In the genomic region with DNA sequence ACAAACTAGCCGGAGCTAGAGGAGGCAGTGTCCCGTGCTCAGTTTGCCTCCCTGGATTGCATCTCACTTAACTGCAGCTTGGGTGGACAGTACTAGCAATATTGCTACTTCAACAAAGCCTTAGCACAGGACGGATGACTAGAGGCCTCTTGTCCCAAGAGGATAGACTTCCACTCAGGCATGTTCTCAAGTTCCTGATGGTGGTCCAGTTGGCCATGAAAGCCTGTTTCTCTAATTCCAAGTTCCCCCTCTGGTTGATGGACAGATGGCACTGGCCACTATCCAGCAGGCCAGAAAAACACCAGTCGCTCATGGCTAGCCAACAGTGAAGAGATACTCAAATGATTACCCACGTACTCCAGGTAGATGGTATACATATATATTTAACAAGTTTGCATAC, we compare ENCODE assay signal across 14 mouse cellular contexts. TPM values are rescaled to one million over a fixed set of nuclear protein-coding genes. Genes with fewer than 3 reads are reported as not detected.
DNase-seq lines count a peak whose midpoint lies in the region; ATAC-seq and TF ChIP-seq lines count a peak whose summit lies in the region.
"Had no signal": no experiment of that assay in that cellular context is flagged by ENCODE, and none has a peak within 500 bp of the region (broad histone marks: within the 10 kb centered on the region; RNA-seq: fewer than 3 reads in every experiment).

No protein-coding gene starts in this region.

- no peaks in the 10 kb centered on the region for H3K79me2 ChIP-seq in myocyte (ENCODE audit: control insufficient read depth, insufficient read depth)

- no peaks in the 10 kb centered on the region for H3K9me3 ChIP-seq in forebrain, embryonic 15.5 days
- no peaks in the 10 kb centered on the region for H3K9me3 ChIP-seq in forebrain, embryonic 12.5 days
- no peaks in the 10 kb centered on the region for H3K9me3 ChIP-seq in midbrain, embryonic 13.5 days
- H3K9me3 ChIP-seq in midbrain, embryonic 11.5 days (ENCODE audit: control insufficient read depth, low read length) = no peaks in the 10 kb centered on the region
- no peaks in the 10 kb centered on the region for H3K9me3 ChIP-seq in forebrain, embryonic 16.5 days (ENCODE audit: control insufficient read depth, low read length)
- H3K9me3 ChIP-seq: neural tube, embryonic 12.5 days had no signal

- H3K9ac ChIP-seq in forebrain, embryonic 15.5 days (replicated peaks) = no peak overlapping the region
- no peak overlapping the region for H3K9ac ChIP-seq in forebrain, embryonic 12.5 days
- no peak overlapping the region for H3K9ac ChIP-seq in midbrain, embryonic 13.5 days (replicated peaks)
- no peak overlapping the region for H3K9ac ChIP-seq in midbrain, embryonic 11.5 days (ENCODE audit: low read length)
- H3K9ac ChIP-seq in forebrain, embryonic 16.5 days (replicated peaks; ENCODE audit: low read depth, low read length) = no peak overlapping the region
- H3K9ac ChIP-seq: neural tube, embryonic 12.5 days had no signal

- H3K36me3 ChIP-seq in forebrain, embryonic 15.5 days = peaks cover 16% of the 10 kb centered on the region
- H3K36me3 ChIP-seq in forebrain, embryonic 12.5 days (replicated peaks) = peaks cover 68% of the 10 kb centered on the region
- peaks cover 49% of the 10 kb centered on the region for H3K36me3 ChIP-seq in midbrain, embryonic 13.5 days
- H3K36me3 ChIP-seq in midbrain, embryonic 11.5 days (ENCODE audit: control insufficient read depth, insufficient read depth, low read length) = peaks cover 38% of the 10 kb centered on the region
- H3K36me3 ChIP-seq in forebrain, embryonic 16.5 days (ENCODE audit: control insufficient read depth, insufficient read depth) = 0 out of 2 replicates have a peak, but pooled peaks cover 4% of the 10 kb centered on the region
- H3K36me3 ChIP-seq in myocyte (ENCODE audit: control insufficient read depth, insufficient read depth) = peaks cover 20% of the 10 kb centered on the region

- H3K4me2 ChIP-seq in forebrain, embryonic 15.5 days (replicated peaks) = no peak overlapping the region
- H3K4me2 ChIP-seq in forebrain, embryonic 12.5 days = no peak overlapping the region
- H3K4me2 ChIP-seq in midbrain, embryonic 13.5 days (replicated peaks) = no peak overlapping the region
- H3K4me2 ChIP-seq in midbrain, embryonic 11.5 days = no peak overlapping the region
- no peak overlapping the region for H3K4me2 ChIP-seq in forebrain, embryonic 16.5 days (ENCODE audit: low read length)
- H3K4me2 ChIP-seq in myocyte (ENCODE audit: low read depth) = no peak overlapping the region
- H3K4me2 ChIP-seq: heart, embryonic 11.5 days; neural tube, embryonic 12.5 days had no signal

- no peak overlapping the region for H3ac ChIP-seq in myocyte (ENCODE audit: control insufficient read depth, insufficient read length)

- DNase-seq in midbrain, embryonic 11.5 days (ENCODE audit: low spot score, missing footprints) = no peak
- DNase-seq in spleen, adult 18-20 months = no peak
- DNase-seq: cerebellum, adult 2 months; heart, postnatal 10 days; kidney, adult 18-20 months; thymus, postnatal 14 days had no signal

- ATAC-seq in forebrain, embryonic 15.5 days (replicated peaks) = no peak
- no peak for ATAC-seq in forebrain, embryonic 12.5 days (ENCODE audit: low FRiP score)
- ATAC-seq in midbrain, embryonic 13.5 days = no peak
- ATAC-seq in midbrain, embryonic 11.5 days (ENCODE audit: low FRiP score) = no peak
- ATAC-seq in forebrain, embryonic 16.5 days = 0 out of 2 replicates have a peak, but pooled peaks have one; percentile 11

- 55% methylated on average over 5 of the region's 5 CpGs for WGBS in forebrain, embryonic 15.5 days
- 87% methylated on average over 5 of the region's 5 CpGs for WGBS in forebrain, embryonic 12.5 days
- 79% methylated on average over 5 of the region's 5 CpGs for WGBS in midbrain, embryonic 13.5 days
- 86% methylated on average over 5 of the region's 5 CpGs for WGBS in midbrain, embryonic 11.5 days
- WGBS in forebrain, embryonic 16.5 days = 49% methylated on average over 5 of the region's 5 CpGs

- no peak for TF ChIP-seq POLR2A in myocyte (IDR thresholded peaks at IDR 0.05; ENCODE audit: insufficient read length, low read depth)

- no peaks in the 10 kb centered on the region for H3K27me3 ChIP-seq in forebrain, embryonic 15.5 days
- no peaks in the 10 kb centered on the region for H3K27me3 ChIP-seq in forebrain, embryonic 12.5 days
- no peaks in the 10 kb centered on the region for H3K27me3 ChIP-seq in midbrain, embryonic 13.5 days
- no peaks in the 10 kb centered on the region for H3K27me3 ChIP-seq in midbrain, embryonic 11.5 days (ENCODE audit: control insufficient read depth, insufficient read depth, low read length)
- H3K27me3 ChIP-seq in forebrain, embryonic 16.5 days (replicated peaks; ENCODE audit: control insufficient read depth, insufficient read depth, low read length) = no peaks in the 10 kb centered on the region
- no peaks in the 10 kb centered on the region for H3K27me3 ChIP-seq in myocyte (ENCODE audit: control insufficient read depth, insufficient read depth, insufficient read length)
- H3K27me3 ChIP-seq: neural tube, embryonic 12.5 days had no signal

- H3K4me1 ChIP-seq in forebrain, embryonic 15.5 days = peaks cover 44% of the 10 kb centered on the region
- H3K4me1 ChIP-seq in forebrain, embryonic 12.5 days = peaks cover 19% of the 10 kb centered on the region
- peaks cover 10% of the 10 kb centered on the region for H3K4me1 ChIP-seq in midbrain, embryonic 13.5 days (replicated peaks)
- no peaks in the 10 kb centered on the region for H3K4me1 ChIP-seq in midbrain, embryonic 11.5 days (ENCODE audit: control insufficient read depth, insufficient read depth, low read length)
- H3K4me1 ChIP-seq in forebrain, embryonic 16.5 days (replicated peaks; ENCODE audit: control insufficient read depth, insufficient read depth, low read length) = peaks cover 38% of the 10 kb centered on the region
- H3K4me1 ChIP-seq: neural tube, embryonic 12.5 days had no signal

- peak overlapping the region; percentile 89 for H3K27ac ChIP-seq in forebrain, embryonic 15.5 days (replicated peaks)
- no peak overlapping the region for H3K27ac ChIP-seq in forebrain, embryonic 12.5 days
- H3K27ac ChIP-seq in midbrain, embryonic 13.5 days = 0 out of 2 replicates have a peak overlapping the region, but pooled peaks have one; percentile 51
- no peak overlapping the region for H3K27ac ChIP-seq in midbrain, embryonic 11.5 days (ENCODE audit: low read depth, low read length)
- peak overlapping the region; percentile 73 for H3K27ac ChIP-seq in forebrain, embryonic 16.5 days (ENCODE audit: low read length)
- H3K27ac ChIP-seq: kidney, postnatal 0 days; neural tube, embryonic 12.5 days had no signal

- H3K4me3 ChIP-seq in forebrain, embryonic 15.5 days = no peak overlapping the region
- no peak overlapping the region for H3K4me3 ChIP-seq in forebrain, embryonic 12.5 days (replicated peaks)
- no peak overlapping the region for H3K4me3 ChIP-seq in midbrain, embryonic 13.5 days (replicated peaks)
- H3K4me3 ChIP-seq in midbrain, embryonic 11.5 days (ENCODE audit: low read depth, low read length) = no peak overlapping the region
- H3K4me3 ChIP-seq in forebrain, embryonic 16.5 days (replicated peaks; ENCODE audit: low read length) = no peak overlapping the region
- H3K4me3 ChIP-seq in myocyte = no peak overlapping the region
- H3K4me3 ChIP-seq: neural tube, embryonic 12.5 days had no signal

TF ChIP-seq in myocyte, 11 proteins besides CTCF, POLR2A, EP300 and RAD21:
- TF ChIP-seq CEBPB (IDR thresholded peaks at IDR 0.05; ENCODE audit: insufficient read depth, poor library complexity, severe bottlenecking) = no peak
- TF ChIP-seq POLR2AphosphoS2 (IDR thresholded peaks at IDR 0.05; ENCODE audit: insufficient read length, low read depth) = peak; percentile 32
TF ChIP-seq in myocyte: peak in this region for 1.

RNA-seq across cellular contexts. Expression of gene Fam210b, which starts 10.5 kb away (rescaled TPM):
- polyA plus RNA-seq in forebrain, embryonic 15.5 days (2015; fragmentation: Nextera tagmentation; extraction: Ambion mirVana) = 75.9 and 76.8 TPM in 2 replicates
- polyA plus RNA-seq in forebrain, embryonic 12.5 days (2016; fragmentation: Nextera tagmentation; extraction: Ambion mirVana) = 22.4 and 24.1 TPM in 2 replicates
- polyA plus RNA-seq in midbrain, embryonic 13.5 days (2015; fragmentation: Nextera tagmentation; extraction: Ambion mirVana) = 24.4 and 30.2 TPM in 2 replicates
- 32.2 and 33.0 TPM in 2 replicates for polyA plus RNA-seq in midbrain, embryonic 11.5 days (2014; fragmentation: Nextera tagmentation; extraction: Ambion mirVana)
- polyA plus RNA-seq in forebrain, embryonic 16.5 days (2015; fragmentation: Nextera tagmentation; extraction: Ambion mirVana) = 77.9 and 93.9 TPM in 2 replicates
- polyA plus RNA-seq in myocyte (2012; fragmentation: generic; extraction: Trizol) = 3.9 TPM

RNA-seq across cellular contexts. Expression of gene Aurka, which starts 14.5 kb away (rescaled TPM):
- 47.7 and 55.4 TPM in 2 replicates for polyA plus RNA-seq in forebrain, embryonic 15.5 days (2015; fragmentation: Nextera tagmentation; extraction: Ambion mirVana)
- polyA plus RNA-seq in forebrain, embryonic 12.5 days (2016; fragmentation: Nextera tagmentation; extraction: Ambion mirVana) = 136 and 146 TPM in 2 replicates
- 42.1 and 43.3 TPM in 2 replicates for polyA plus RNA-seq in midbrain, embryonic 13.5 days (2015; fragmentation: Nextera tagmentation; extraction: Ambion mirVana)
- polyA plus RNA-seq in midbrain, embryonic 11.5 days (2014; fragmentation: Nextera tagmentation; extraction: Ambion mirVana) = 163 and 169 TPM in 2 replicates
- polyA plus RNA-seq in forebrain, embryonic 16.5 days (2015; fragmentation: Nextera tagmentation; extraction: Ambion mirVana) = 38.3 and 45.3 TPM in 2 replicates
- polyA plus RNA-seq in myocyte (2012; fragmentation: generic; extraction: Trizol) = 46.9 TPM

RNA-seq across cellular contexts. Expression of gene Cstf1, which starts 14.6 kb away (rescaled TPM):
- 30.8 and 35.8 TPM in 2 replicates for polyA plus RNA-seq in forebrain, embryonic 15.5 days (2015; fragmentation: Nextera tagmentation; extraction: Ambion mirVana)
- polyA plus RNA-seq in forebrain, embryonic 12.5 days (2016; fragmentation: Nextera tagmentation; extraction: Ambion mirVana) = 44.1 and 45.4 TPM in 2 replicates
- polyA plus RNA-seq in midbrain, embryonic 13.5 days (2015; fragmentation: Nextera tagmentation; extraction: Ambion mirVana) = 30.5 and 31.6 TPM in 2 replicates
- 48.0 and 50.2 TPM in 2 replicates for polyA plus RNA-seq in midbrain, embryonic 11.5 days (2014; fragmentation: Nextera tagmentation; extraction: Ambion mirVana)
- polyA plus RNA-seq in forebrain, embryonic 16.5 days (2015; fragmentation: Nextera tagmentation; extraction: Ambion mirVana) = 27.5 and 29.9 TPM in 2 replicates
- 28.3 TPM for polyA plus RNA-seq in myocyte (2012; fragmentation: generic; extraction: Trizol)

RNA-seq across cellular contexts. Expression of gene Cass4, which starts 37.8 kb away (rescaled TPM):
- 0.05 and 0.09 TPM in 2 replicates for polyA plus RNA-seq in forebrain, embryonic 15.5 days (2015; fragmentation: Nextera tagmentation; extraction: Ambion mirVana)
- 0.17 and 0.18 TPM in 2 replicates for polyA plus RNA-seq in forebrain, embryonic 12.5 days (2016; fragmentation: Nextera tagmentation; extraction: Ambion mirVana)
- polyA plus RNA-seq in midbrain, embryonic 13.5 days (2015; fragmentation: Nextera tagmentation; extraction: Ambion mirVana) = 0.10 and 0.12 TPM in 2 replicates
- 0.31 TPM in 1 of 2 replicates, not detected in the other for polyA plus RNA-seq in midbrain, embryonic 11.5 days (2014; fragmentation: Nextera tagmentation; extraction: Ambion mirVana)
- 0.13 and 0.19 TPM in 2 replicates for polyA plus RNA-seq in forebrain, embryonic 16.5 days (2015; fragmentation: Nextera tagmentation; extraction: Ambion mirVana)
- polyA plus RNA-seq in myocyte (2012; fragmentation: generic; extraction: Trizol) = 0.24 TPM

Comparison
In these comparisons a context has a peak if more than half of its experiments do, and no peak if none do; other contexts are left out.
1. H3K27ac ChIP-seq: peak in forebrain, embryonic 15.5 days (single experiment), midbrain, embryonic 13.5 days (single experiment) and forebrain, embryonic 16.5 days (single experiment); none in forebrain, embryonic 12.5 days (single experiment) and midbrain, embryonic 11.5 days (single experiment).